Mouse (Mus musculus): ENCODE data around the gene Rad51. TPM values are rescaled to one million over a fixed set of nuclear protein-coding genes. Genes with fewer than 3 reads are reported as not detected.

Rad51 gene
- polyA plus RNA-seq, 1 experiment, result 1.4 TPM

GRCm38 (mm10) chr2:119194140-119194539, 81.5 kb downstream of the Rad51 start:
- TF ChIP-seq POLR2A (IDR thresholded peaks at IDR 0.05; ENCODE audit: borderline replicate concordance, extremely low read depth, low read depth, low read length), result no peak
- TF ChIP-seq CTCF (IDR thresholded peaks at IDR 0.05; ENCODE audit: insufficient read depth, low read length), result no peak
- no peak for DNase-seq
- 77% methylated on average over 5 of the region's 5 CpGs for WGBS

GRCm38 (mm10) chr2:119196316-119197108, 83.9 kb downstream of the Rad51 start:
- 0 out of 2 replicates have a peak, but pooled peaks cover 2% of the 10 kb centered on the region for H3K4me1 ChIP-seq (ENCODE audit: control insufficient read depth, insufficient read depth, low read length)
- WGBS, result 63% methylated on average over 4 of the region's 4 CpGs
- no peak for DNase-seq
- TF ChIP-seq CTCF (IDR thresholded peaks at IDR 0.05; ENCODE audit: insufficient read depth, low read length), result no peak
- no peak for TF ChIP-seq POLR2A (IDR thresholded peaks at IDR 0.05; ENCODE audit: borderline replicate concordance, extremely low read depth, low read depth, low read length)
- no peak overlapping the region for H3K4me3 ChIP-seq (replicated peaks; ENCODE audit: extremely low read depth, low read depth, low read length)

More at GRCm38 (mm10) chr2:119194140-119194539, 81.5 kb downstream of the Rad51 start:
- Histone ChIP-seq H3K4me3 (replicated peaks; ENCODE audit: extremely low read depth, low read depth, low read length) (no peak overlapping the region), H3K4me1 (ENCODE audit: control insufficient read depth, insufficient read depth, low read length) (peaks cover 3% of the 10 kb centered on the region)

Other genes starting within 250 kb of the Rad51 start
- gene Bahd1, start 212.4 kb upstream of the Rad51 start, polyA plus RNA-seq (2012; rRNA removed), result 18.7 and 21.0 TPM in 2 replicates
- 22.3 and 28.4 TPM in 2 replicates for gene Chst14, start 186.3 kb upstream of the Rad51 start, polyA plus RNA-seq (2012; rRNA removed)
- gene Ccdc32, start 83.4 kb upstream of the Rad51 start, polyA plus RNA-seq (2012; rRNA removed), result 5.8 and 7.5 TPM in 2 replicates
- gene Rpusd2, start 78.0 kb upstream of the Rad51 start, polyA plus RNA-seq (2012; rRNA removed), result 3.2 and 3.5 TPM in 2 replicates
- gene Knl1, start 65.7 kb upstream of the Rad51 start, polyA plus RNA-seq (2012; rRNA removed), result 0.03 and 0.12 TPM in 2 replicates
- gene Rmdn3, start 44.2 kb downstream of the Rad51 start, polyA plus RNA-seq (2012; rRNA removed), result 17.6 TPM in 2 replicates
- 25.7 and 27.2 TPM in 2 replicates for gene Gchfr, start 55.0 kb downstream of the Rad51 start, polyA plus RNA-seq (2012; rRNA removed)
- gene Gm14137, start 61.7 kb downstream of the Rad51 start, polyA plus RNA-seq (2012; rRNA removed), result 0.06 and 0.76 TPM in 2 replicates
- 29.8 and 36.1 TPM in 2 replicates for gene Zfyve19, start 95.8 kb downstream of the Rad51 start, polyA plus RNA-seq (2012; rRNA removed)
- gene Dnajc17, start 96.0 kb downstream of the Rad51 start, polyA plus RNA-seq (2012; rRNA removed), result 2.7 and 4.1 TPM in 2 replicates
- gene Ppp1r14d, start 117.1 kb downstream of the Rad51 start, polyA plus RNA-seq (2012; rRNA removed), result 1.1 and 1.9 TPM in 2 replicates
- gene Spint1, start 124.6 kb downstream of the Rad51 start, polyA plus RNA-seq (2012; rRNA removed), result 47.7 and 51.0 TPM in 2 replicates
- 1.6 and 3.0 TPM in 2 replicates for gene Rhov, start 158.5 kb downstream of the Rad51 start, polyA plus RNA-seq (2012; rRNA removed)
- gene Vps18, start 175.9 kb downstream of the Rad51 start, polyA plus RNA-seq (2012; rRNA removed), result 24.1 and 25.9 TPM in 2 replicates
- 114 TPM in 2 replicates for gene Dll4, start 213.0 kb downstream of the Rad51 start, polyA plus RNA-seq (2012; rRNA removed)
- 9.2 and 10.7 TPM in 2 replicates for gene Chac1, start 238.4 kb downstream of the Rad51 start, polyA plus RNA-seq (2012; rRNA removed)